Mouse (Mus musculus) midbrain, embryonic 15.5 days (tissue): ENCODE data around the gene Ptpn1. TPM values are rescaled to one million over a fixed set of nuclear protein-coding genes. Genes with fewer than 3 reads are reported as not detected.

ENCODE experiments used
- polyA plus RNA-seq: library from polyadenylated mRNA; unstranded; fragments of >200 nt; fragmentation: Nextera tagmentation; extraction: Ambion mirVana; gene quantifications from 2 replicates; pipeline ENCODE4 v1.2.1, GENCODE M21; 2015

Ptpn1 gene
- polyA plus RNA-seq, 1 experiment from 2014 or later, result 74.5 TPM

Other genes with a start within 250 kb of the Ptpn1 start
- 1.3 and 2.0 TPM in 2 replicates for gene Cebpb, start 243.1 kb upstream of the Ptpn1 start, polyA plus RNA-seq
- gene Tmem189, start 242.2 kb upstream of the Ptpn1 start, polyA plus RNA-seq, result 33.4 and 37.9 TPM in 2 replicates
- gene Ripor3, start 78.6 kb downstream of the Ptpn1 start, polyA plus RNA-seq, result 0.66 and 0.70 TPM in 2 replicates
- 7.5 TPM in 2 replicates for gene Pard6b, start 148.9 kb downstream of the Ptpn1 start, polyA plus RNA-seq